Mouse (Mus musculus) midbrain, embryonic 10.5 days (tissue): ENCODE measurements around the gene Npl. TPM values are rescaled to one million over a fixed set of nuclear protein-coding genes. Genes with fewer than 3 reads are reported as not detected.

Experiments
- DNase-seq: peaks from one replicate; pipeline ENCODE4 v3.0.0-alpha.2; 2017; ENCODE audit warnings: low spot score
- H3K27ac ChIP-seq: fragments of 300-500 bp; sonication (generic); replicated peaks from 2 replicates; pipeline ENCODE4 v1.5.1; 2016; ENCODE audit warnings: mild to moderate bottlenecking
- H3K27me3 ChIP-seq: fragments of 300-500 bp; sonication (generic); 2 replicates; pipeline ENCODE4 v1.6.1; 2016; ENCODE audit warnings: low read depth, mild to moderate bottlenecking; ENCODE audit not compliant: poor library complexity, severe bottlenecking
- H3K36me3 ChIP-seq: fragments of 300-500 bp; sonication (generic); 2 replicates; pipeline ENCODE4 v1.6.1; 2016; ENCODE audit warnings: mild to moderate bottlenecking, moderate library complexity
- H3K4me1 ChIP-seq: fragments of 300-500 bp; sonication (generic); 2 replicates; pipeline ENCODE4 v1.6.1; 2016
- H3K4me3 ChIP-seq: fragments of 300-500 bp; sonication (generic); 2 replicates; pipeline ENCODE4 v1.5.1; 2016; ENCODE audit warnings: mild to moderate bottlenecking, moderate library complexity
- H3K9me3 ChIP-seq: fragments of 300-500 bp; sonication (generic); replicated peaks from 2 replicates; pipeline ENCODE4 v1.6.1; 2016; ENCODE audit warnings: mild to moderate bottlenecking
- WGBS: fragments of 180-500 bp; shearing (Covaris S2); methylation state at CpG from one replicate; pipeline ENCODE4 v1.1.7; 2016; 5-methylcytosine and 5-hydroxymethylcytosine counted together
- polyA plus RNA-seq: library from polyadenylated mRNA; unstranded; fragments of >200 nt; fragmentation: Nextera tagmentation; extraction: Ambion mirVana; gene quantifications from 2 replicates; pipeline ENCODE4 v1.2.1, GENCODE M21; 2016

Npl gene
- polyA plus RNA-seq = 21.7 and 25.0 TPM in 2 replicates

DNA sequence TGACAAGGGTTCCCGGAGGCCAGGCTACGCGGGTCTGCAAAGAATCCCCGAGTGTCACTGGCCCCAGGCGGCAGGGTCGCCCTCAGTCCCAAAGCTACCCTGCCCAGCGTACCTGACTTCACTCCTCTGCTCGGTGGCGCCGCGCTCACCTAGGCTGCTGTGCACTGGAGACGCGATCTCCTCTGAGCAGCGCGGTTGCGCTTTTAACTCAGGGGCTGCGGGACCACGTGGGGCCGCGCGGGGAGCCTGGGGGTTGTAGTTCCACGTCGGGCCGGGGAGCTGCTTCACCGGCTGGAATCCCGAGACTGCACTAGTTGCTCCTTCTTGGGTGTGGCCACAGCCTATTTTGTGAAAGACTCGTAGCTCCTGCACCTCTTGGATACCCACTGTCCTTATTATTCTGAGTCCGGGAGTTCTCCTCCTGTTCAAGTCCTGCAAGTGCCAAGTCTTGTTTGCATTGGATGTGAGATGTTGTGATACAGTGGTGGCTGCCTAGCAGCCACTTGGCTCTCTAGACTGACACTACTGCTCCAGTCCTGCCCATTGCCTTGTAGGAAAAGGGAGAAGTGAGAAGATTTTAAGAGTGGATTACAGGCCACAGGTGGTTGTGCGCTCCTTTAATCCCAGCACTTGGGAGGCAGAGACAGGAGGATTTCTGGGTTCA is at the start of gene Npl:
Gene Npl, minus strand, starts transcription at position 510 of the 664 bp plus-strand sequence.
- Histone ChIP-seq H3K27ac (peak within 1 kb of the TSS; percentile 79), H3K27me3 (peaks cover 19% of the 10 kb centered on the region), H3K4me1 (peaks cover 12% of the 10 kb centered on the region), H3K36me3 (no peaks in the 10 kb centered on the region), H3K4me3 (peak within 1 kb of the TSS; percentile 66), H3K9me3 (no peaks in the 10 kb centered on the region)
- peak; percentile 71 for DNase-seq
- WGBS = 7% methylated on average over 29 of the region's 29 CpGs

DNA sequence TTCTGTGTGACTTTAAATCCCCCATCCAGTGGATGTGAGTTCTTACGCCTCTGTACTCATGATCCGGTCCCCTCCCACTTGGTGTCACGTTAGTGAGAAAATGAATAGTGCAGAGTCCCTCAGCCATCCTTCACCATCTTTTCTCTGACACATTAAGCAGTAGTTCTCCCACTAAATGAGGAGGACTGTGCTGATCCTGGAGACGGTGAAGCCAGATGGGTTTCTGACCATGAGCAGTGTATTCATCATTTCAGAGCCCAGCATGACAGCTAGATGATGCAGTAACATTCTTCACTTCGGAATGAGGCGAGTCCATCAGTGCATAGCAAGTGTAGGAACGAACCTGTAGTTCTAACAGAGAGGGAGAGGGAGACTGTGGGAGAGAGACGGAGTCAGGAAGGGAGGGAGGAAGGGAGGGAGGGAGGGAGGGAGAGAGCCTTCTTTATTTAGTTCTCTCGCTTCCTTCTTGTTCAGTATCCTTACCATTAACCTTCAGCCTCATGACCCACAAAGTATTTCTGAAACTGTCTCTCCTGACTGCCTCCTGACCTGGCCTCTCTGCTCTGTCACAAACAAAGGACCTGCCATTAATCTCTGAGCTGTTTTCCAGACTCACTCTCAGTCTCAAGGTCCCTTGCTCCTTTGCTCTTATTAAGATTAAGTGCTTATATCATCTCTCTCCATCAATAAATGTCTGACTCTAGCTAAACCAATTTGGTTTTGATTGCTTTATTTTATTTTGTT is 49.6 kb upstream of the Npl start:
- Histone ChIP-seq H3K4me3 (0 out of 2 replicates have a peak overlapping the region, but pooled peaks have one; percentile 5), H3K27me3 (no peaks in the 10 kb centered on the region), H3K4me1 (peaks cover 29% of the 10 kb centered on the region), H3K36me3 (no peaks in the 10 kb centered on the region), H3K9me3 (no peaks in the 10 kb centered on the region), H3K27ac (peak overlapping the region; percentile 69)
- DNase-seq = no peak
- WGBS = 59% methylated on average over 9 of the region's 9 CpGs

- peak overlapping the region; percentile 70 for H3K27ac ChIP-seq
- H3K4me1 ChIP-seq = peaks cover 33% of the 10 kb centered on the region
- peak; percentile 77 for DNase-seq
- 0 out of 2 replicates have a peak overlapping the region, but pooled peaks have one; percentile 5 for H3K4me3 ChIP-seq
- 21% methylated on average over 2 of the region's 2 CpGs for WGBS
- H3K36me3 ChIP-seq = no peaks in the 10 kb centered on the region
- H3K9me3 ChIP-seq = no peaks in the 10 kb centered on the region
- no peaks in the 10 kb centered on the region for H3K27me3 ChIP-seq
Measured at GRCm38 (mm10) chr1:153598773-153599172, 48.9 kb upstream of the Npl start.

GRCm38 (mm10) chr1:153593678-153594077 is 43.8 kb upstream of the Npl start:
- 41% methylated on average over 2 of the region's 2 CpGs for WGBS
- Histone ChIP-seq H3K4me3 (no peak overlapping the region), H3K4me1 (peaks cover 14% of the 10 kb centered on the region), H3K27ac (0 out of 2 replicates have a peak overlapping the region, but pooled peaks have one; percentile 49), H3K27me3 (no peaks in the 10 kb centered on the region), H3K36me3 (no peaks in the 10 kb centered on the region), H3K9me3 (no peaks in the 10 kb centered on the region)
- DNase-seq = peak; percentile 26

GRCm38 (mm10) chr1:153590176-153590734 is 40.4 kb upstream of the Npl start:
- Histone ChIP-seq H3K4me3 (no peak overlapping the region), H3K4me1 (peaks cover 15% of the 10 kb centered on the region), H3K27me3 (no peaks in the 10 kb centered on the region), H3K9me3 (no peaks in the 10 kb centered on the region), H3K27ac (no peak overlapping the region), H3K36me3 (no peaks in the 10 kb centered on the region)
- DNase-seq = no peak
- 72% methylated on average over 2 of the region's 2 CpGs for WGBS

DNA sequence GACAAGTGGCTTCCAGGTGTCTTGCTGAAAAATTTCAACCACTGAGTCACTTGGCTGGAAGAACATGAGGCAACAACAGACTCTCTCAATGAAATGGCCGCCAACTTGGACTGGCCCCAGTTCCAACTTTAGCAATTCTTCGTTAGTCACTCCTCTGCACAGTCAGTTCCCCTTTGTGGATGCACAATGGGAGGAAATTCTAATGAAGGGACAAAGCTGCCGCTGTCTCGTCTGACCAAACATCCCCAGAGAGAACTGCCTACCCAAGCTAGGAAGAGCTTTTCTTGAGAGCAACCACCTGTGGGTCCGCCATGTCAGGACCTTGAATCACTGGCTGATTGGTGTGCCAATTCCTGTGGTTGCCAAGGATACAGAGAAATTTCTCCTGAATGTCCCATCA is 38.1 kb upstream of the Npl start:
- H3K36me3 ChIP-seq = no peaks in the 10 kb centered on the region
- no peaks in the 10 kb centered on the region for H3K9me3 ChIP-seq
- 77% methylated on average over 5 of the region's 5 CpGs for WGBS
- DNase-seq = no peak
- peaks cover 9% of the 10 kb centered on the region for H3K4me1 ChIP-seq
- H3K27ac ChIP-seq = no peak overlapping the region
- H3K27me3 ChIP-seq = no peaks in the 10 kb centered on the region
- H3K4me3 ChIP-seq = no peak overlapping the region

DNA sequence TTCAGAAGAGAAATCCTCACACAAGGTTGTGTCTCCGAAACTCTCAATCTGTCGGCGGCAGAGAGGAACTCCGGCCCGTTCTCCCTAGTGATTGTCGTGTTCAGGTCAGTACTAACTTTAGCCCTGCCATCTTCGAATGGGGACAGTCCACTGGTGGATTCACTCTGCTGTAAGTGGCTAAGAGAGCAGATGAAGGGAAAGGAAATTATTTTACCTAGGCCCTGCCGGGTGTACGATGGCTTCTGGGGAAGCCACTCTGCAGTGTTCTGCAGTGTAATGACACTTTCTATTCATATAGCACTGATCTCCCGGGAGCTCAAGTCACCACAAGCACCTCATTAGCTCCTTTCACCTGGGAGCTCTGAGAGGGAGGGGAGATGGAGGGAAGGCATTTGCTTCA is 37.0 kb upstream of the Npl start:
- H3K27ac ChIP-seq = no peak overlapping the region
- H3K27me3 ChIP-seq = no peaks in the 10 kb centered on the region
- 87% methylated on average over 10 of the region's 10 CpGs for WGBS
- no peak for DNase-seq
- H3K4me1 ChIP-seq = peaks cover 9% of the 10 kb centered on the region
- H3K36me3 ChIP-seq = no peaks in the 10 kb centered on the region
- H3K4me3 ChIP-seq = no peak overlapping the region
- no peaks in the 10 kb centered on the region for H3K9me3 ChIP-seq

DNA sequence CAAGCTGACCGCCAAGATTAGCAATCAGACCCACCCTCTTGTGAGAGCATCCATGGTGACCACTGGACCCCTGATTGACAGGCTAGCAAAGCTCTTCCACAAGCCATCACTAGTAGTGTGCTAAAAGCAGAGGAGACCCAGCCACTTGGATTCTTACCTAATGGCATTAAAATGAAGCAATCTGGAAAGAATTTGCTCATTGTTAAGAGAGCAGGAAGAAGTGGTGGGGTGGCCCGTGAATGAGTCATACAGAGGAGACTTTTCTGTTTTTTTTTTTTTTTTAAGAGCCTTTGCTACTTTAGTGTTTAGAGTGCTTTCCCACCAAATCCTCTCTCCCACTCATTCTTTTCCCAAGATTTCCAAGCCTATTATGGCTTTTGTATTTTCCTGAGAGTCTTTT is 35.9 kb upstream of the Npl start:
- 66% methylated on average over 2 of the region's 2 CpGs for WGBS
- H3K9me3 ChIP-seq = no peaks in the 10 kb centered on the region
- peaks cover 9% of the 10 kb centered on the region for H3K4me1 ChIP-seq
- DNase-seq = no peak
- H3K27ac ChIP-seq = peak overlapping the region; percentile 23; the same call in 1 of the 2 replicates
- H3K36me3 ChIP-seq = no peaks in the 10 kb centered on the region
- H3K4me3 ChIP-seq = no peak overlapping the region
- no peaks in the 10 kb centered on the region for H3K27me3 ChIP-seq

- no peaks in the 10 kb centered on the region for H3K9me3 ChIP-seq
- no peaks in the 10 kb centered on the region for H3K36me3 ChIP-seq
- no peak for DNase-seq
- no peaks in the 10 kb centered on the region for H3K27me3 ChIP-seq
- H3K27ac ChIP-seq = no peak overlapping the region
- H3K4me1 ChIP-seq = peaks cover 9% of the 10 kb centered on the region
- no peak overlapping the region for H3K4me3 ChIP-seq
- 89% methylated on average over 4 of the region's 4 CpGs for WGBS
Measured at GRCm38 (mm10) chr1:153583189-153583588, 33.3 kb upstream of the Npl start.

GRCm38 (mm10) chr1:153574730-153575129 is 24.9 kb upstream of the Npl start:
- Histone ChIP-seq H3K4me3 (no peak overlapping the region), H3K27me3 (no peaks in the 10 kb centered on the region), H3K9me3 (no peaks in the 10 kb centered on the region), H3K4me1 (no peaks in the 10 kb centered on the region), H3K36me3 (no peaks in the 10 kb centered on the region), H3K27ac (no peak overlapping the region)
- DNase-seq = no peak
- 87% methylated on average over 3 of the region's 3 CpGs for WGBS

DNA sequence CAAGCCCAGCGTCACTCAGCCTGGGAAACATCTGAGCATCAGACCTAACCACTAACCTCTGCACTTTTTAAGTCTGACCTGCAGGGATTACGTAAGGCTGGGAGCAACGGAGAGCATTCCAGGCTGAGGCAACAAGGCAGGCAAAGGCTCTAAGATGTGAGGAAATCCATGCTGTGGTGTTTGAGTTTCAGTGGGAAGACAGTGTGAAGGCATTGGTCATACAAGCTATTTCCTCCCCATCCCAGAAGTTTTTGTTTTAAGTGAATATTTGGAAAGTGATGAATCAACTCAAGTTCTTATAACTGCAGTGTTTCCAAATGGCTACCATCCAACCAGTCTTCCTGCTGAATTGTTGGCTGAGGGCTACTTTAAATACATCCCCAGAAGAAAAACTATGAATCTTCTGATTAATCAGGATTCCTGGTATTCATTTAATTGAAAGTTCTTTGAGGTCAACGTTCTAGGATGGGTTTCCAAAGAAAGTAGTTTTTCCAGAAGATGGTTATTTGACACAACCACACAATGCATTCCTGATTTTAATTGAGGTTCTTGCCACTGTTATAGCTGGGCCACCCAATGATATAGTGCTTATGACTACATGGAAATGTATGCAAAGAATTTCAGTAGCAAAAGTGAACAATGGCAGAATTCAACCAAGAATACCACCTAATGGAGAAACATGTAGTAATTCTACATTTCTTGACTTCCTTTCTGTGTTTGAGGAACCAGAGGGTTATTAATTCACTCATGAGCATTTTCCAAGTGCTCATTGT is 22.6 kb upstream of the Npl start:
- Histone ChIP-seq H3K4me1 (no peaks in the 10 kb centered on the region), H3K9me3 (no peaks in the 10 kb centered on the region), H3K27ac (no peak overlapping the region), H3K27me3 (no peaks in the 10 kb centered on the region), H3K36me3 (no peaks in the 10 kb centered on the region), H3K4me3 (no peak overlapping the region)
- DNase-seq = no peak
- 80% methylated on average over 4 of the region's 4 CpGs for WGBS

- no peaks in the 10 kb centered on the region for H3K4me1 ChIP-seq
- no peaks in the 10 kb centered on the region for H3K9me3 ChIP-seq
- WGBS = 86% methylated on average over 8 of the region's 8 CpGs
- DNase-seq = no peak
- no peaks in the 10 kb centered on the region for H3K27me3 ChIP-seq
- H3K36me3 ChIP-seq = no peaks in the 10 kb centered on the region
- H3K4me3 ChIP-seq = no peak overlapping the region
- H3K27ac ChIP-seq = no peak overlapping the region
Measured at GRCm38 (mm10) chr1:153565701-153566100, 15.9 kb upstream of the Npl start.
